Mouse (Mus musculus) limb, embryonic 12.5 days (tissue): ENCODE measurements around the gene Ppargc1a. TPM values are rescaled to one million over a fixed set of nuclear protein-coding genes. Genes with fewer than 3 reads are reported as not detected.

Experiments
- ATAC-seq: fragments of 200-750 bp; cut with Nextera tagmentation; 2 replicates; pipeline ENCODE4 v1.8.0; 2017; ENCODE audit warnings: low read depth, moderate TSS enrichment; ENCODE audit not compliant: insufficient number of reproducible peaks, insufficient read depth, low FRiP score, low TSS enrichment
- H3K27ac ChIP-seq: fragments of 300-500 bp; sonication (generic); 2 replicates; pipeline ENCODE4 v1.5.1; 2016; ENCODE audit warnings: mild to moderate bottlenecking, moderate library complexity
- H3K27me3 ChIP-seq: fragments of 300-500 bp; sonication (generic); 2 replicates; pipeline ENCODE4 v1.6.1; 2016; ENCODE audit warnings: mild to moderate bottlenecking, moderate library complexity
- H3K36me3 ChIP-seq: fragments of 300-500 bp; sonication (generic); 2 replicates; pipeline ENCODE4 v1.6.1; 2016; ENCODE audit warnings: mild to moderate bottlenecking, moderate library complexity
- H3K4me1 ChIP-seq: fragments of 300-500 bp; sonication (generic); replicated peaks from 2 replicates; pipeline ENCODE4 v1.6.1; 2016
- H3K4me2 ChIP-seq: fragments of 300-500 bp; sonication (generic); 2 replicates; pipeline ENCODE4 v1.6.1; 2016; ENCODE audit warnings: mild to moderate bottlenecking, moderate library complexity
- H3K4me3 ChIP-seq: fragments of 300-500 bp; sonication (generic); replicated peaks from 2 replicates; pipeline ENCODE4 v1.5.1; 2016; ENCODE audit warnings: mild to moderate bottlenecking
- H3K9ac ChIP-seq: fragments of 300-500 bp; sonication (generic); replicated peaks from 2 replicates; pipeline ENCODE4 v1.6.1; 2016; ENCODE audit warnings: mild to moderate bottlenecking, moderate library complexity
- H3K9me3 ChIP-seq: fragments of 300-500 bp; sonication (generic); 2 replicates; pipeline ENCODE4 v1.6.1; 2016; ENCODE audit warnings: mild to moderate bottlenecking, moderate library complexity
- WGBS: fragments of 180-500 bp; shearing (Covaris S2); methylation state at CpG from one replicate; pipeline ENCODE4 v1.1.7; 2016; 5-methylcytosine and 5-hydroxymethylcytosine counted together
- polyA plus RNA-seq: library from polyadenylated mRNA; unstranded; fragments of >200 nt; fragmentation: Nextera tagmentation; extraction: Ambion mirVana; gene quantifications from 2 replicates; pipeline ENCODE4 v1.2.1, GENCODE M21; 2016

Gene Ppargc1a
- polyA plus RNA-seq, 1 experiment from 2014 or later, result 4.8 TPM

DNA sequence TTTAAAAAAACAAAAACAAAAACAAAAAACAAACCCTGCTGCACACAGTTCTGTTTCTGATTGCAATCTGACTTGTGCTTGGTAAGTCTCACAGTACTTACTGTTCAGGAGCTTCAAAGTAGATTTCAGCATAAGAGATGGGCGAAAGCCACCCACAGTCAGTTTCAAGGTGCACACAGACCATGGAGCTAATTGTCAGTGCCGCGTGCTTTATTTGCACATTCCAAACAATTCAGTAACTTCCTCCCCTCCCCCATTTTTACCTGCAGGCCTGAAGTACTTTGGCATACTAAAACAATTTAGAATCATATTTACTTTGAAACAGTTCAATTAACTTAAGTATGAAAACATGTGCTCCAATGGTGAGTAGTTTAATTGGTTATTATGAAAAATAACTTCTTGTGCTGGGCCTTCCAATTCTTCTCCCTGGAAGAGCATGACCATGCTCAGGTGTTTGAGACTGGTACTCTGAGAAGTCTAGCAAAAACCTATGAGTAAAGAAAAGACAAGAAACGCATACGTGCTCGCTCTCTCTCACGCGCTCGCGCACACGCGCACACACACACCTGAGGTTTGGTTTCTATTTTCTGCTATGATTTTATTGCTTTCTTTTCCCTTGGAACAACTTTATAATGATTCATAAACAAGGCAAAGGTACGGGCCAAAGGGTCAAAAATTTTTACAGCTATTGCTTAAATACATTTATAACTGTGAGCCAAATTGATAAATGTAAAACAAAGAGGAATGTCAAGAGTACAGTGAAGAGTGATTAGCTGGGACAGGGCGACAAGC, 121.0 kb downstream of the Ppargc1a start:
- Histone ChIP-seq H3K4me2 (no peak overlapping the region), H3K4me1 (no peaks in the 10 kb centered on the region), H3K4me3 (no peak overlapping the region), H3K9ac (no peak overlapping the region), H3K27ac (no peak overlapping the region), H3K36me3 (no peaks in the 10 kb centered on the region), H3K27me3 (no peaks in the 10 kb centered on the region), H3K9me3 (no peaks in the 10 kb centered on the region)
- 79% methylated on average over 14 of the region's 14 CpGs for WGBS
- ATAC-seq, result no peak

DNA sequence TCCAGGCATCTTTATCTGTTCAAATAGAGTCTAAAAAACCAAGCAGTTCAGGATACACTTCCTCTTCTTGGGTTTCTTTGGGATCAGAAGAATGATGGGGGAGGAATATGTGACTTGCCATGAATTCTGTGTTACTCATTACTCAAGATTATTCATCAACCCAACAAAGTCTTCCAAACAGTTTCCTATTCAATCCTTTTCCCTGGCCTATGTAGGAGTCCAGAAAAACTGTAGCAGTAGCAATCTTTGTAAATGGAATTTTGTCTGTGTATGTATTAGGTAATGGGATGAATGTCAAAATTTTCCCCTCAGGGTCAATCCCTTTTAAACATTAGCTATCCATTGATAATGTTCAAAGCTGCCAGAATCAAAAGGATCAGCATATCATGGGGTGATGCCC, 121.8 kb downstream of the Ppargc1a start:
- H3K4me3 ChIP-seq, result no peak overlapping the region
- H3K27ac ChIP-seq, result no peak overlapping the region
- no peak for ATAC-seq
- H3K27me3 ChIP-seq, result no peaks in the 10 kb centered on the region
- no peaks in the 10 kb centered on the region for H3K36me3 ChIP-seq
- H3K9me3 ChIP-seq, result no peaks in the 10 kb centered on the region
- H3K4me2 ChIP-seq, result no peak overlapping the region
- H3K4me1 ChIP-seq, result no peaks in the 10 kb centered on the region
- no peak overlapping the region for H3K9ac ChIP-seq

DNA sequence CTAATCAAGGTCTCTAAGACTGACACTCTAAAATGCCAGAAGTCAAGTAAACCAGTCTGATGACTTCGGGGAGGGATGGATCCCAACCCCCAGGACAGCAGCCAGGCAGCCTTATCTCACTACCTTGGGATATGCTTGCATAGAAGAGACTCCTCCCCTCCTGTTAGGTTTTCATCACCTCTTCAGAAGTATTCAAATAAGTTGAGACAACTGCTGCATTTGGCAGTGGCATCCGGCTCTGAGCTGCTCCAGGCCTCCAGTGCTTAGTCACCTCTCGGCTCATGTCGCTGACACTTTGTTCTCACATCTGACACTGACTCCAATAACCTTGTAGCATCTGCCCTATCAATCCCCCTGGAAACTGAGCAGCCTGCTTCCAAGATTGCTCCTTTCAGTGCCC, 127.8 kb downstream of the Ppargc1a start:
- Histone ChIP-seq H3K9ac (no peak overlapping the region), H3K27me3 (no peaks in the 10 kb centered on the region), H3K4me1 (peaks cover 6% of the 10 kb centered on the region; the same call in 1 of the 2 replicates), H3K36me3 (no peaks in the 10 kb centered on the region), H3K9me3 (no peaks in the 10 kb centered on the region), H3K4me2 (no peak overlapping the region), H3K27ac (no peak overlapping the region), H3K4me3 (no peak overlapping the region)
- no peak for ATAC-seq
- 3% methylated on average over 4 of the region's 4 CpGs for WGBS

DNA sequence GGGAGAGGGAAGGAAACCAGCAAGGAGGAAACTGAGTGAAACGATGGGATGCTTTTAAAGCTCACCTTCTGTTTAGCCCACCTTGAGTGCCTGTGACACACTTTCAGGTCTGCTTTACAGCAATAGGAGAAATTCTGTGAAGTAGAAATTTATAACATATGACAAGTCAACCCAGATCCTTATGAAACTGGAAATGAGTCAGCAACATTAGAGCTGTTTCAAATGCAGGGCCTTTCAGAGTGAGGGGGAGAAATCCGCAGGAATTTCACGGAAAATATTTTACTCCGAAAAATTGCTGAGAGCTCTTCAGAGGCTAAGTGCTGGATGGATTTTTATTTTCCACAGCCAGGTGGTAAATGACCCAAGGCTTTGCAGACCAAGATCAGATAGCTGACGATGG, 133.6 kb downstream of the Ppargc1a start:
- Histone ChIP-seq H3K36me3 (no peaks in the 10 kb centered on the region), H3K27ac (no peak overlapping the region), H3K4me1 (no peaks in the 10 kb centered on the region), H3K27me3 (no peaks in the 10 kb centered on the region), H3K9ac (no peak overlapping the region), H3K4me3 (no peak overlapping the region), H3K9me3 (no peaks in the 10 kb centered on the region), H3K4me2 (no peak overlapping the region)
- 80% methylated on average over 5 of the region's 5 CpGs for WGBS
- ATAC-seq, result no peak

DNA sequence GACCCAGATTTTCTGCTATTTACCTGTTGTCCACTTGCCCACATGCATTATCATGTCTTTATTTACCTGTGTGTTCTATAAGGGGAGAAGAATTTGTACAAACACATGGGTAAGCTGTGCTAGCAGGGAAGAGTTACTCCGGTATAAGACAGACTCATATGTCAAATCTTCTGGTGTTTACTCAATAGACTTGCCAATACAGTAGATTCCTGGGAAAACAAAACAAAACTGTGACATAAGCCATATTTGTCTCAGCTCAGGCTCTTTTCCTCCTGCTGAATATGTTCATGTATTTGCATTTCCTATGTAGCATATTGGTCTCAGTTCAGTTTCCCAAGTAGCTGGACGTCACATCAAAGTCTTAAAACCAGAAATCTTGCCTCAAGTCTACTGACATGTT, 135.0 kb downstream of the Ppargc1a start:
- no peak overlapping the region for H3K4me3 ChIP-seq
- no peak overlapping the region for H3K27ac ChIP-seq
- H3K9ac ChIP-seq, result no peak overlapping the region
- no peaks in the 10 kb centered on the region for H3K27me3 ChIP-seq
- H3K4me2 ChIP-seq, result no peak overlapping the region
- no peaks in the 10 kb centered on the region for H3K36me3 ChIP-seq
- ATAC-seq, result no peak
- 96% methylated on average over 2 of the region's 2 CpGs for WGBS
- H3K9me3 ChIP-seq, result no peaks in the 10 kb centered on the region
- no peaks in the 10 kb centered on the region for H3K4me1 ChIP-seq

DNA sequence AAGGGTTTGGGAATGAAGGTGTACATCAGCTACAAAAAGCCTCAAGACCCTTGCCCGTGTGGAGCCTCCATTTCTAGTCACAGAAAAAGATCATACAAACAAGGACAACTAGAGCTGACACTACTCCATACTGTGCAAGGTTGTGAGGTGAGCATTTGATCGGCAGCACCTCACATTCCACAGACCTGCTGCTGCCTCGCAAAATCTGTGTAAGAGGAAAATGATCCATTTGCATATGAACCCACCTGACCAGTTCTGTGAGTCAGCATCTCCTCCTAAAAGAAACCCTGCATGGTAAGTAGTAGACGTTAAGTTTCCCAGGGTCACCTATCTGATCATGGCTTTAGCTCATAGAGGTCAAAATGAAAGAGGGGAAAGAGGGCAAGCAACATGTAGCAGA, 135.5 kb downstream of the Ppargc1a start:
- no peaks in the 10 kb centered on the region for H3K36me3 ChIP-seq
- no peaks in the 10 kb centered on the region for H3K27me3 ChIP-seq
- 69% methylated on average over 4 of the region's 4 CpGs for WGBS
- no peaks in the 10 kb centered on the region for H3K4me1 ChIP-seq
- H3K4me3 ChIP-seq, result no peak overlapping the region
- H3K27ac ChIP-seq, result no peak overlapping the region
- H3K9me3 ChIP-seq, result no peaks in the 10 kb centered on the region
- ATAC-seq, result no peak
- no peak overlapping the region for H3K9ac ChIP-seq
- H3K4me2 ChIP-seq, result no peak overlapping the region

DNA sequence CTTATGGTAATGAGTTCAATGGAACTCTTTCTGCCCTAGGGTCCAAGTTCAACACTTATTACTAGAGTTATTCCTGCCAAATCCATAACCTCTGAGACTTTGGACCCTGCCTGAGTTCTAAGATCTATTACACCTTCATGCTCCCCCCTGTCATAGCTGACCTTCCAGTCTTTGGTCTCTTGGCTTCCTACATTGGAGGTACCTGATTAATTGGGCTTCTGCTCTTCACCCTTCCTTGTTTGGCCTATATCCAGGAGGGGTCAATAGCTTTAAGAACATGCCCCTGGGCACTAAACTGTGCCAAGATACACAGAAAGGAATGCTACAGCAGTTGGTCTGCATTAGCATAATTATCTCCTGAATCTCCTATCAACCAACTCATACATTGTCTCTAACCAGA, 141.1 kb downstream of the Ppargc1a start:
- Histone ChIP-seq H3K4me2 (no peak overlapping the region), H3K9ac (no peak overlapping the region), H3K27ac (no peak overlapping the region), H3K4me1 (no peaks in the 10 kb centered on the region), H3K4me3 (no peak overlapping the region), H3K9me3 (no peaks in the 10 kb centered on the region), H3K36me3 (no peaks in the 10 kb centered on the region), H3K27me3 (no peaks in the 10 kb centered on the region)
- ATAC-seq, result no peak

DNA sequence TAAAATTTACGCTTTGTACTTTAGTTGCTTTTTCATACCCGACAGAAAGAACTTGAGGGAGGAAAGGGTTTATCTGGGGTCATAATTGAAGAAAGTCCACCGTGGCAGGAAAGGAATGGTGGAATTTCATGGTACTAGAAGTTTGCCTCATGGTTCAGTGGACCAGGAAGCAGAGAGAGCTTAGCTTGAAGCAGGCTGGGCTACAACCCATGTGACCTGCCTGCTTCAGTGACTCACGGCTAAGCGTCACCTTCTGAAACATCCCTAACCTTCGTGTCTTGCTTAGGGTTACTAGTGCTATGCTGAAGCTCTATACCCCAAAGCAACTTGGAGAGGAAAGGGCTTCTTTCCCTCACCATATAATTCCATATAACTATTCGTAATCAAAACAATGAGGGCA, 151.1 kb downstream of the Ppargc1a start:
- 86% methylated on average over 7 of the region's 7 CpGs for WGBS

DNA sequence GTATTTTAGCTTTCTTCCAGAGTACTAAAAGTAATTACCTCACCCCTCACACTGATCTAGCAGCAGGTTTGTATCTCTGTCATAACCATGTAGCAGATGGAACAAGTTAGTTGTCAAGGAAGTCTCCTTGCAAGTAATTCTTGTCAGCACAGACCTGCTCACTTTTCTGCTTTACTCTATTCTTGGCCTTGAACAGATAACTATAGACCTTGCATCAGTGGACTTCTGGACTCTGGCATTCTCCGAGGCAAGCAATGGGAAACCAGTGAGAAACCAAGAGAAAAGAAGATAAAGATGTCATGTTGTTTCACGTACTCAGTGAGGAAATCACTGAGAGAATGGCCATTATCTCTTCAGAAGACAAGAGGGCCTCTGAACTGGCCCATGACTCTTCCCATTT, 152.1 kb downstream of the Ppargc1a start:
- Histone ChIP-seq H3K9me3 (no peaks in the 10 kb centered on the region), H3K9ac (no peak overlapping the region), H3K27ac (no peak overlapping the region), H3K4me2 (no peak overlapping the region), H3K4me1 (no peaks in the 10 kb centered on the region), H3K36me3 (no peaks in the 10 kb centered on the region), H3K27me3 (no peaks in the 10 kb centered on the region), H3K4me3 (no peak overlapping the region)
- 89% methylated on average over 2 of the region's 2 CpGs for WGBS
- no peak for ATAC-seq

More for the DNA sequence above, 151.1 kb downstream of the Ppargc1a start:
- no peak overlapping the region for H3K4me3 ChIP-seq
- H3K4me1 ChIP-seq, result no peaks in the 10 kb centered on the region
- no peaks in the 10 kb centered on the region for H3K9me3 ChIP-seq
- no peaks in the 10 kb centered on the region for H3K27me3 ChIP-seq
- no peak overlapping the region for H3K27ac ChIP-seq
- no peak for ATAC-seq
- no peak overlapping the region for H3K4me2 ChIP-seq
- no peak overlapping the region for H3K9ac ChIP-seq
- no peaks in the 10 kb centered on the region for H3K36me3 ChIP-seq

DNA sequence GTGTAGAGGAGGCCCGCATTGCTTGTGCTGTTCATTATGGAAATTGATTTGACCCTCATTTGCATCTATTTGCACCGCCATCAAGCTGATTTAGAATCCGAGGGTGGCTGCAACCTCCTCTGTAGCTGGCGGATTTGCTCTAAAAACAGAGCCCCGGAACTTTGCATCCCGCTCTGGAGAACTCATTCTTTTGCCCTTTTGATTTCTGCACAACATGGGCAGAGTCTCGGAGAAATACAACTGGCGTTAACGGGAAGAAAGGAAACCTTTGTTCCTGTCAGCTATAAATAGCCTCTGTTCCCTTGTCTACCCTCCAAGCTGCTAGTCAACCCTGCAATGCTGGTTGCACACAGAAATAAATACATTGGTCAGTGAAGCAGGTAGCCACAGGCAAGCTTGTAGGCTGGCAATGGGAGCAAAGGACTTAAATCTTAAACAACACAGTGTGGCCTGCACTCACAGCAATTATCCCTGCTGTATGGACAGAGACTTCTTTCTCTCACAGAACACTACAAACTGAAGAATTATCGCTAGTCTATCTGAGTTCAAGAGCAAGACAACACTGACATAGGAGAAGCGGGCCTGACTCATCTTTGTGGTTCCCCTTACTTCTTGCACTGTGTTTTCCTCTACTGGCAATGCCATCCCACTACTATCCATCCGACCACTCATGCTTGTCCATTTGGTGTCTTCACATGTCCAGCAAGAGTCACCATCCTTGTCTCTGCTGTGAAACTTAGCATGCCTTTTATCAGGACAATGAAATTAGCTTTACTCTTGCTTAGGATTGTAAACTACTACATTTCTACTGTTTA, 155.0 kb downstream of the Ppargc1a start:
- WGBS, result 57% methylated on average over 12 of the region's 12 CpGs
- H3K27ac ChIP-seq, result no peak overlapping the region
- no peaks in the 10 kb centered on the region for H3K4me1 ChIP-seq
- H3K9me3 ChIP-seq, result no peaks in the 10 kb centered on the region
- H3K4me2 ChIP-seq, result peak overlapping the region; percentile 23; the same call in 1 of the 2 replicates
- no peak for ATAC-seq
- H3K9ac ChIP-seq, result no peak overlapping the region
- H3K27me3 ChIP-seq, result no peaks in the 10 kb centered on the region
- no peaks in the 10 kb centered on the region for H3K36me3 ChIP-seq
- no peak overlapping the region for H3K4me3 ChIP-seq

DNA sequence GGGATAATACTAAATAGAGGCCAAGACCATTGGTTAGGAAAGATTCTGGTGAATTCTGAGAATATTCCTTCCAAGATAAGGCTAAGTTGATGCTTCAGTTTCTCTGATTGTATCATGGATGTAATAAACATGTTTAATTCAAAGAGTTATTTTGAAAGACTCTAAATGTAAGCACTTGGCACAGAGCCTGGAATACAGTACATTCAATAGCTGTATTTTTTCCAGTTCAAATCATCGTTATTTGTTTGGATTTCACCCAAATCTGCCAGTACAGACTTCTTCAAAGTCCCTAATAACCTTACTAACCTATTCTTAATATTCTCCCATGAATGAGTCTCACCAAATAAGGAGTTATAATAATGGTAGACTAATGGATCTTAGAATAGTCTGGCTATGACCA, 157.5 kb downstream of the Ppargc1a start:
- no peak for ATAC-seq
- WGBS, result 82% methylated on average over 1 of the region's 1 CpGs
- no peak overlapping the region for H3K4me2 ChIP-seq

More for the DNA sequence above, 157.5 kb downstream of the Ppargc1a start:
- Histone ChIP-seq H3K27ac (no peak overlapping the region), H3K4me1 (no peaks in the 10 kb centered on the region; the same call in 1 of the 2 replicates), H3K9ac (no peak overlapping the region), H3K4me3 (no peak overlapping the region), H3K36me3 (no peaks in the 10 kb centered on the region), H3K27me3 (no peaks in the 10 kb centered on the region), H3K9me3 (no peaks in the 10 kb centered on the region)
